Mouse (Mus musculus): ENCODE results near the gene Eif4g1. TPM values are rescaled to one million over a fixed set of nuclear protein-coding genes. Genes with fewer than 3 reads are reported as not detected.

Gene Eif4g1
- polyA plus RNA-seq, 1 experiment, result 232 TPM

DNA sequence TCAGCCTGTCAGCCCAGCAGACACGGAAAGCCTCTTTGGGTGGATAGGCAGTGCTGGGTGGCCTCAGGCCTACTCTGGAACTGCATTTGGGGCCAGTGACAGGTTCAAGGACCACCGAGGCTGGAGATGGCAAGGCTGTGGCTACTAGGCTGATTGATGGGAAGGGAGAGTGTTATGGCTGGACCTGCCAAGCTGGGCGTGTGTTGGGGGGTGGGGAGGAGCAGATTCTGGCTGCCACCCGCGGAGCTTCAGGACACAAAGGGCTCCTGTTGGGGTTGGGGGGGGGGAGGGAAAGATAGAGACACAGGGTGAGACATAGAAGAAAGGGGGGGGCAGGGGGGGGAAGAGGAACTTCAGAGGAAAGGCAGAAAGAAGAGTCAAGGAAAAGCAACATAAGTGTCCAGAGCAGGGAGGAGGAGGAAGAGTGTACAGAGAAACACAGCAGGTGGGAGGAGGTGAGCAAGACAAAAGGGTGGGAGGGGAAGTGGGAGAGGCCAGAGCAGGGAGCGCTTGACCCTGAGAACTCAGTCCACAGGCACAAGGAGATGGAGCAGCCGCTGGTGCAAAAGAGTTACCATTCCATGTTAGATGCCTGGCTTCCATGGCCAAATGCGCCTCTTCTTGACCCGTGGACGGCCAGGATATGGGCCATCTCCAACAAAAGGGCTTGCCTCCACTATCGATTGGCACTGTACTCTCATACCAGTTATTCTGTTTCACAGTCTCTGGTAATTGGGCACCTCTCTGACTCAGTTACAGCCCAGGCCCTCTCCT is 46.4 kb downstream of the Eif4g1 start:
- Histone ChIP-seq H3K36me3 (ENCODE audit: control insufficient read depth, insufficient read depth) (peaks cover 2% of the 10 kb centered on the region), H3K4me3 (peak overlapping the region; percentile 61), H3ac (ENCODE audit: control insufficient read depth, insufficient read length) (no peak overlapping the region), H3K79me2 (ENCODE audit: control insufficient read depth, insufficient read depth) (peaks cover 2% of the 10 kb centered on the region), H3K27me3 (ENCODE audit: control insufficient read depth, insufficient read depth, insufficient read length) (no peaks in the 10 kb centered on the region), H3K4me2 (ENCODE audit: low read depth) (peak overlapping the region; percentile 98)
- TF ChIP-seq E2F4 (IDR thresholded peaks at IDR 0.05; ENCODE audit: insufficient read depth), result no peak
- no peak for TF ChIP-seq POLR2A (IDR thresholded peaks at IDR 0.05; ENCODE audit: insufficient read length, low read depth)
- no peak for TF ChIP-seq MYOG (IDR thresholded peaks at IDR 0.05; ENCODE audit: control insufficient read depth in 1 of 3, insufficient read depth in 1 of 3, insufficient read length in 2 of 3, low read depth in 2 of 3)
- TF ChIP-seq TCF12 (IDR thresholded peaks at IDR 0.05; ENCODE audit: insufficient read depth, poor library complexity, severe bottlenecking), result no peak
- no peak for TF ChIP-seq MAX (IDR thresholded peaks at IDR 0.05; ENCODE audit: low read depth)
- TF ChIP-seq POLR2AphosphoS2 (IDR thresholded peaks at IDR 0.05; ENCODE audit: insufficient read length, low read depth), result no peak
- TF ChIP-seq TCF3 (IDR thresholded peaks at IDR 0.05; ENCODE audit: insufficient read length, low read depth), result no peak
- no peak for TF ChIP-seq MYOD1 (IDR thresholded peaks at IDR 0.05; ENCODE audit: control insufficient read depth in 1 of 3, insufficient read length in 2 of 3, low read depth in 2 of 3)
- no peak for TF ChIP-seq USF1 (IDR thresholded peaks at IDR 0.05; ENCODE audit: low read depth)
- no peak for TF ChIP-seq CEBPB (IDR thresholded peaks at IDR 0.05; ENCODE audit: insufficient read depth, poor library complexity, severe bottlenecking)
- TF ChIP-seq REST (IDR thresholded peaks at IDR 0.05; ENCODE audit: insufficient read depth, insufficient read length), result no peak
- TF ChIP-seq SRF (IDR thresholded peaks at IDR 0.05; ENCODE audit: control insufficient read depth, insufficient read length, low read depth), result no peak

DNA sequence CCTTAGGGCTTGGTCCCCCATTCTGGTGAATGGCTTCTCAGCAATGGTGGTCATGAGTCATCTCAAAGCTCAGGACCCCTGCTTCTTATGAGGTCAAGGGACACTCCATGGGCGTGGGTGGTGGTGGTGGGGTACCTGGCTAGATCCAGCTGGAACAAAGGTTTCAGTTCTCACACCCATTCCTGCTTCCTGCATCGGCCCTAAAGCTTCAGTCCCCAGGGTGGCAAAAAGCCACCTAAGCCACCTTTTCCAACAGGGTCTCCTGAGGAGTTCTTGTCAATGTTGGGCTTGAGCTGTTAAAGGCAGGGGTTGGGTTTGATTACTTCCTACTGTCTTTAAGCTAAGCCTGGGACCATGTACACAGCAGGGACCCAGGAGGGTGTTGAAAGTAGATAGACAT is 47.0 kb downstream of the Eif4g1 start:
- Histone ChIP-seq H3K79me2 (ENCODE audit: control insufficient read depth, insufficient read depth) (peaks cover 3% of the 10 kb centered on the region), H3ac (ENCODE audit: control insufficient read depth, insufficient read length) (peak overlapping the region; percentile 3), H3K36me3 (ENCODE audit: control insufficient read depth, insufficient read depth) (peaks cover 9% of the 10 kb centered on the region), H3K4me2 (ENCODE audit: low read depth) (peak overlapping the region; percentile 98), H3K4me3 (peak overlapping the region; percentile 61), H3K27me3 (ENCODE audit: control insufficient read depth, insufficient read depth, insufficient read length) (no peaks in the 10 kb centered on the region)
- no peak for TF ChIP-seq MAX (IDR thresholded peaks at IDR 0.05; ENCODE audit: low read depth)

DNA sequence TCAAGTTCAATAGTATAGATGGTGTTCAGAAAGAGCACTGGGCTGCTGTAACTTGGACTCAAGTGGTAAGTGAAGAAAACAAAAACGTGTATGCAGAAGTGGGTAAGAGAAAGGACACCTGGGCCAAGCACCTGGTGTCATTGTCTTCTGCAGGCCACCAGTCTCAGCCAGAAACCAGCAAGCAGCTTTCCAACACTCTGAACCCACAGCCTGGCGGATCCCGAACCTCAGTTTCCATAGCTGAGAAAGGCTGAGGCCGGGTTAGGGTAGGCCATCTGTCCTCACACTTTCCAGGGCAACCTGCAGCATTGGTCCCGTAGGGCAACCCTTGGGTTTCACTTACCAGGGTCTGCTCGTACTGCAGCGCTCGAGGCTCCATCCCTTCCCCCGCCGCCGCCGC is 47.5 kb downstream of the Eif4g1 start:
- Histone ChIP-seq H3ac (ENCODE audit: control insufficient read depth, insufficient read length) (peak overlapping the region; percentile 3), H3K4me2 (ENCODE audit: low read depth) (peak overlapping the region; percentile 98), H3K27me3 (ENCODE audit: control insufficient read depth, insufficient read depth, insufficient read length) (no peaks in the 10 kb centered on the region), H3K4me3 (peak overlapping the region; percentile 61), H3K36me3 (ENCODE audit: control insufficient read depth, insufficient read depth) (peaks cover 12% of the 10 kb centered on the region), H3K79me2 (ENCODE audit: control insufficient read depth, insufficient read depth) (peaks cover 3% of the 10 kb centered on the region)
- no peak for TF ChIP-seq POLR2AphosphoS2 (IDR thresholded peaks at IDR 0.05; ENCODE audit: insufficient read length, low read depth)
- TF ChIP-seq REST (IDR thresholded peaks at IDR 0.05; ENCODE audit: insufficient read depth, insufficient read length), result no peak
- no peak for TF ChIP-seq TCF3 (IDR thresholded peaks at IDR 0.05; ENCODE audit: insufficient read length, low read depth)
- no peak for TF ChIP-seq E2F4 (IDR thresholded peaks at IDR 0.05; ENCODE audit: insufficient read depth)
- TF ChIP-seq USF1 (IDR thresholded peaks at IDR 0.05; ENCODE audit: low read depth), result no peak
- TF ChIP-seq TCF12 (IDR thresholded peaks at IDR 0.05; ENCODE audit: insufficient read depth, poor library complexity, severe bottlenecking), result no peak
- no peak for TF ChIP-seq SRF (IDR thresholded peaks at IDR 0.05; ENCODE audit: control insufficient read depth, insufficient read length, low read depth)
- TF ChIP-seq MYOD1 (IDR thresholded peaks at IDR 0.05; ENCODE audit: control insufficient read depth in 1 of 3, insufficient read length in 2 of 3, low read depth in 2 of 3), result no peak
- TF ChIP-seq CEBPB (IDR thresholded peaks at IDR 0.05; ENCODE audit: insufficient read depth, poor library complexity, severe bottlenecking), result no peak
- no peak for TF ChIP-seq MAX (IDR thresholded peaks at IDR 0.05; ENCODE audit: low read depth)
- TF ChIP-seq POLR2A (IDR thresholded peaks at IDR 0.05; ENCODE audit: insufficient read length, low read depth), result no peak
- TF ChIP-seq MYOG (IDR thresholded peaks at IDR 0.05; ENCODE audit: control insufficient read depth in 1 of 3, insufficient read depth in 1 of 3, insufficient read length in 2 of 3, low read depth in 2 of 3), result no peak

DNA sequence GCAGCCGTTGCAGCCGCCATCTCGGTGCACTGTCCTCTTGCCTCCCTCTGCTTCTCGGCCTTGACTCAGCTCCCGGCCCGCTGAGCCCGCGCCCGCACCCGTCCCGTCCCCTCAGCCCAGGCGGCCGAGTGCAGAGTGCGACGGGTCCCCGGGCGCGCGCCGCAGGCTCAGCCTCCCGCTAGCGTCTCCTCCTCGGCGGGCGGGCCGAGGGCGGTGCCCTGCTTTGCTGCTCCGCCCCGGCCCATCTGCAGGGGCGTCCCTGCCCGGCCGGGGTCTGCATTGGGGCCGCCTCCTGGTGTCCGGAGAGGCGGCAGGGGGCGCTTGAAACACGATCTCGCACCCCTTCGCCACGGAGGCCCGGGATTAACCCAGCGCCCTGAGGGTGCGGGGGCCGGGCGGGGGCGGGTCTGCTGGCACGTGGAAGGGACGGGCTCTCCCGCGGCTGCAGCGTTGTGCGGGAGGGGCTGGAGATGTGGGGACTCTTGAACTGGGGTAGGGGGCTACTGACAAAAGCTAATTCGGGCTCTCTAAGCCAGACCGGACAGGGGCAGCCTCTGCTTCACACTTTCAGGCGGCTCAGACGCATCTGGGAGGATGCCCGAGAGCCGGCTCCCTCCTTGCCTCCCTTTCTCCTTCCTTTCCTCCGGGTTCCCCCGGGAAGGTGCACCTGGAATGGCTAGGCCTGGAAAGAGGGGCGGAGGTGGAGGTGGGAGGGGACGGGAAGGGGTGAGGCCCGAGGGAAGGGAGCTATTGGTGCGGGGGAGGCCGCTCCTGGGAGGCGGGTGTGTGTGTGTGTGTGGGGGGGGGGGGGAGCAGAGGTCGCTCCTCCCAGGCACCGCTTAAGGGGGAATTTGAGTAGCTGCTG is 48.1 kb downstream of the Eif4g1 start:
- peak overlapping the region; percentile 3 for H3ac ChIP-seq (ENCODE audit: control insufficient read depth, insufficient read length)
- peak overlapping the region; percentile 98 for H3K4me2 ChIP-seq (ENCODE audit: low read depth)
- H3K4me3 ChIP-seq, result peak overlapping the region; percentile 61
- no peaks in the 10 kb centered on the region for H3K27me3 ChIP-seq (ENCODE audit: control insufficient read depth, insufficient read depth, insufficient read length)
- TF ChIP-seq MYOG (IDR thresholded peaks at IDR 0.05; ENCODE audit: control insufficient read depth in 1 of 3, insufficient read depth in 1 of 3, insufficient read length in 2 of 3, low read depth in 2 of 3), result peak in 1 of 3 experiments; percentile 7
- no peak for TF ChIP-seq E2F4 (IDR thresholded peaks at IDR 0.05; ENCODE audit: insufficient read depth)
- TF ChIP-seq POLR2A (IDR thresholded peaks at IDR 0.05; ENCODE audit: insufficient read length, low read depth), result peak; percentile 87
- TF ChIP-seq USF1 (IDR thresholded peaks at IDR 0.05; ENCODE audit: low read depth), result no peak
- TF ChIP-seq POLR2AphosphoS2 (IDR thresholded peaks at IDR 0.05; ENCODE audit: insufficient read length, low read depth), result peak; percentile 72
- no peak for TF ChIP-seq SRF (IDR thresholded peaks at IDR 0.05; ENCODE audit: control insufficient read depth, insufficient read length, low read depth)
- TF ChIP-seq CEBPB (IDR thresholded peaks at IDR 0.05; ENCODE audit: insufficient read depth, poor library complexity, severe bottlenecking), result no peak
- TF ChIP-seq TCF3 (IDR thresholded peaks at IDR 0.05; ENCODE audit: insufficient read length, low read depth), result no peak
- TF ChIP-seq MAX (IDR thresholded peaks at IDR 0.05; ENCODE audit: low read depth), result no peak
- no peak for TF ChIP-seq MYOD1 (IDR thresholded peaks at IDR 0.05; ENCODE audit: control insufficient read depth in 1 of 3, insufficient read length in 2 of 3, low read depth in 2 of 3)
- TF ChIP-seq TCF12 (IDR thresholded peaks at IDR 0.05; ENCODE audit: insufficient read depth, poor library complexity, severe bottlenecking), result no peak
- TF ChIP-seq REST (IDR thresholded peaks at IDR 0.05; ENCODE audit: insufficient read depth, insufficient read length), result no peak
- H3K36me3 ChIP-seq (ENCODE audit: control insufficient read depth, insufficient read depth), result peaks cover 12% of the 10 kb centered on the region
- H3K79me2 ChIP-seq (ENCODE audit: control insufficient read depth, insufficient read depth), result peaks cover 3% of the 10 kb centered on the region

Measured in myocyte (in vitro differentiated cells).